Mouse (Mus musculus): Measurements from ENCODE around the gene St6galnac3.

GRCm38 (mm10) chr3:153397726-153398125 lies 327.2 kb downstream of the St6galnac3 start:
- no peak for TF ChIP-seq CTCF (IDR thresholded peaks at IDR 0.05; ENCODE audit: insufficient read depth, low read length)
- TF ChIP-seq POLR2A (IDR thresholded peaks at IDR 0.05; ENCODE audit: borderline replicate concordance, extremely low read depth, low read depth, low read length), result no peak

Measured in lung, adult 2 months (tissue).